Mouse (Mus musculus) forebrain, postnatal 0 days (tissue): ENCODE data around the gene Eps8l3. TPM values are rescaled to one million over a fixed set of nuclear protein-coding genes. Genes with fewer than 3 reads are reported as not detected.

ENCODE experiments used
- ATAC-seq: fragments of 200-750 bp; cut with Nextera tagmentation; 2 replicates; pipeline ENCODE4 v1.8.0; 2017; ENCODE audit warnings: mild to moderate bottlenecking, moderate library complexity
- DNase-seq: peaks from one replicate; pipeline ENCODE4 v3.0.0-alpha.2; 2015
- H3K27ac ChIP-seq: fragments of 300-500 bp; sonication (generic); 2 replicates; pipeline ENCODE4 v1.5.1; 2014; ENCODE audit warnings: low read depth, mild to moderate bottlenecking, antibody characterized with exemption, low read length, moderate library complexity, mixed read lengths
- H3K27me3 ChIP-seq: fragments of 300-500 bp; sonication (generic); 2 replicates; pipeline ENCODE4 v1.6.1; 2014; ENCODE audit warnings: mild to moderate bottlenecking, low read length, mixed read lengths; ENCODE audit not compliant: insufficient read depth
- H3K36me3 ChIP-seq: fragments of 300-500 bp; sonication (generic); 2 replicates; pipeline ENCODE4 v1.6.1; 2014; ENCODE audit warnings: mild to moderate bottlenecking, moderate library complexity; ENCODE audit not compliant: insufficient read depth
- H3K4me1 ChIP-seq: fragments of 300-500 bp; sonication (generic); 2 replicates; pipeline ENCODE4 v1.6.1; 2014; ENCODE audit warnings: antibody characterized with exemption; ENCODE audit not compliant: insufficient read depth
- H3K4me2 ChIP-seq: fragments of 300-500 bp; sonication (generic); 2 replicates; pipeline ENCODE4 v1.6.1; 2014; ENCODE audit warnings: low read depth, mild to moderate bottlenecking, moderate library complexity
- H3K4me3 ChIP-seq: fragments of 300-500 bp; sonication (generic); 2 replicates; pipeline ENCODE4 v1.5.1; 2014; ENCODE audit warnings: low read depth, low read length, mixed read lengths
- H3K9ac ChIP-seq: fragments of 300-500 bp; sonication (generic); 2 replicates; pipeline ENCODE4 v1.6.1; 2014; ENCODE audit warnings: mild to moderate bottlenecking
- H3K9me3 ChIP-seq: fragments of 300-500 bp; sonication (generic); 2 replicates; pipeline ENCODE4 v1.6.1; 2016; ENCODE audit warnings: low read length
- CTCF ChIP-seq: sonication (generic); IDR thresholded peaks from 2 replicates; pipeline ENCODE4 v1.5.1; 2016; ENCODE audit warnings: antibody characterized with exemption, control low read depth, low read depth
- WGBS: fragments of 180-500 bp; shearing (Covaris S2); extraction: QIAGEN DNeasy Blood & Tissue Kit; methylation state at CpG from one replicate; pipeline ENCODE4 v1.1.7; 2014; 5-methylcytosine and 5-hydroxymethylcytosine counted together
- polyA plus RNA-seq: library from polyadenylated mRNA; unstranded; fragments of >200 nt; fragmentation: Nextera tagmentation; extraction: Ambion mirVana; gene quantifications from 2 replicates; pipeline ENCODE4 v1.2.1, GENCODE M21; 2015
- total RNA-seq: library from RNA; depleted of rRNA; stranded (reverse); fragments of >200 nt; gene quantifications from 2 replicates; pipeline ENCODE4 v1.2.3, GENCODE M21; 2014; rRNA removed

The Eps8l3 gene
- total RNA-seq (not detected in 2 replicates), polyA plus RNA-seq (not detected in 2 replicates)

GRCm38 (mm10) chr3:107877005-107877404 lies at the start of gene Eps8l3:
Eps8l3 (plus strand) TSS chr3:107877229.
- no peaks in the 10 kb centered on the region for H3K4me1 ChIP-seq
- H3K4me3 ChIP-seq = no peak within 1 kb of the TSS
- ATAC-seq (no peak), DNase-seq (no peak)
- no peak within 1 kb of the TSS for H3K4me2 ChIP-seq
- H3K36me3 ChIP-seq = no peaks in the 10 kb centered on the region
- H3K9me3 ChIP-seq = no peaks in the 10 kb centered on the region
- H3K9ac ChIP-seq = no peak within 1 kb of the TSS
- WGBS = 88% methylated on average over 5 of the region's 5 CpGs
- H3K27me3 ChIP-seq = no peaks in the 10 kb centered on the region
- TF ChIP-seq CTCF = no peak
- no peak within 1 kb of the TSS for H3K27ac ChIP-seq

- no peak for TF ChIP-seq CTCF
- Histone ChIP-seq H3K4me2 (no peak overlapping the region), H3K27me3 (no peaks in the 10 kb centered on the region), H3K9ac (no peak overlapping the region), H3K4me3 (no peak overlapping the region), H3K36me3 (no peaks in the 10 kb centered on the region), H3K4me1 (no peaks in the 10 kb centered on the region), H3K27ac (no peak overlapping the region), H3K9me3 (no peaks in the 10 kb centered on the region)
- ATAC-seq (no peak), DNase-seq (no peak)
- WGBS = 91% methylated on average over 10 of the region's 10 CpGs
These were observed 49.1 kb upstream of the Eps8l3 start for GRCm38 (mm10) chr3:107827873-107828405.

DNA sequence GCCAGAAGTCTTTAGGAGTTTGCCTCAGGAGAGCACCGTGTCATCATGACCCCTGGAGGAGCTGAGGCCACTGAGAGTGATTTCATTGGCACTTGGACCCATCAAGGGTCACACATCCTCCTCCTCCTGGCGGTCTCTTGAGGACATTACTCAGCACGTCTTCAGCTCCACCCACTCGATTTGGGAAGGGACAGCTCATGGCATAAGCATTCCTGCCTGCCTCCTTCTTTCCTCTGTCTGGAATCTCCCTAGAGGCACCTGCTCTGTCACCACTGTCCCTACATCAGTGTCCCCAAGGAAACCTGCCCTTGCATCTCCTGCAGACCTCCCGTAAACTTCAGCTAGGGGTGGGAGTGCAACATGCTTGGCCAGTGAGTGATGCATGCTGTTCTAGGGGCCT lies 48.5 kb upstream of the Eps8l3 start:
- TF ChIP-seq CTCF = no peak

DNA sequence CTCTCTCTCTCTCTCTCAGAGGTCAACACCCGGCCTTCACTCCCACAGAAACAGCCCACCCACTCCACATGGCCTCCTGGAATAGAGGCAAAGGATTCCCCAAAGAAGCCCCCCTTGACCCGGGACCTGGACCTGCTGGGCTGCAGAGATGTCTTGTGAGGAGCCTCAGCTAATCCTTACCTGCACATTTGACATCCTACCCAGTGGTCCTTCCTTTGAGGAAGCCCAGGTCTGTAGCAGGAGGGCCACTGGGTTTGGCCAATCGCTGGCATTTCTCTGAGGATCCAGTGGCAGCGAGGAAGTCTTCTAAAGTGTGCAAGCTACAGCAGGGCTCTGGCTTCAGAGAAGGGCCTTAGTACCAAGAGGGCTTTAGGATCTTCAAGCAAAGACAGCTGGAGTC lies 48.0 kb upstream of the Eps8l3 start:
- 85% methylated on average over 4 of the region's 4 CpGs for WGBS
- DNase-seq (no peak), ATAC-seq (no peak)
- Histone ChIP-seq H3K4me2 (no peak overlapping the region), H3K27me3 (no peaks in the 10 kb centered on the region), H3K27ac (no peak overlapping the region), H3K4me3 (no peak overlapping the region), H3K9me3 (no peaks in the 10 kb centered on the region), H3K4me1 (peaks cover 4% of the 10 kb centered on the region; the same call in 1 of the 2 replicates), H3K9ac (no peak overlapping the region), H3K36me3 (no peaks in the 10 kb centered on the region)
- no peak for TF ChIP-seq CTCF

More for the DNA sequence above, 48.5 kb upstream of the Eps8l3 start:
- WGBS = 76% methylated on average over 5 of the region's 5 CpGs
- no peaks in the 10 kb centered on the region for H3K4me1 ChIP-seq
- no peaks in the 10 kb centered on the region for H3K9me3 ChIP-seq
- H3K36me3 ChIP-seq = no peaks in the 10 kb centered on the region
- no peak overlapping the region for H3K4me2 ChIP-seq
- H3K27ac ChIP-seq = no peak overlapping the region
- DNase-seq (no peak), ATAC-seq (no peak)
- H3K4me3 ChIP-seq = no peak overlapping the region
- no peaks in the 10 kb centered on the region for H3K27me3 ChIP-seq
- no peak overlapping the region for H3K9ac ChIP-seq

DNA sequence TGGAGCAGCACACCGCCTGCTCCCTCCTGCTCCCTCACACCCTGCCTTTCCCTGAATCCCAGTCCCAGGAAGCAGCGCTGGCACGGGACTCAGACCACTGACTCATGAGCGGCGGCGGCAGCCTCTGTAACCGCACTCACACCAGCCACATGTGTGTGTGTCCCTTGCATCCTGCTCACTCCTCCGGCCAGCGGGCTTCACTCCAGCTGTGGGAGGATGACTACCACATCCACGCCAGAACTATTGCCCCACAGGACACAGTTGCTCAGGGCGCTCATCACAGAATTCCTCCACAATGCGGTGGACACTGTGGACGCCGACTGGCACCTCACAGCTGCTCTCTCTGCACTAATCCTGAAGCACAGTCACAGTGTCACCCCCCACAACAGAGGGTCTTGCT lies 47.4 kb upstream of the Eps8l3 start:
- H3K9ac ChIP-seq = no peak overlapping the region
- peaks cover 10% of the 10 kb centered on the region; the same call in 1 of the 2 replicates for H3K4me1 ChIP-seq
- no peaks in the 10 kb centered on the region for H3K9me3 ChIP-seq
- no peak for ATAC-seq
- DNase-seq = no peak
- no peaks in the 10 kb centered on the region for H3K27me3 ChIP-seq
- H3K27ac ChIP-seq = no peak overlapping the region
- no peak overlapping the region for H3K4me2 ChIP-seq
- TF ChIP-seq CTCF = no peak
- WGBS = 80% methylated on average over 14 of the region's 14 CpGs
- H3K36me3 ChIP-seq = no peaks in the 10 kb centered on the region
- H3K4me3 ChIP-seq = no peak overlapping the region

DNA sequence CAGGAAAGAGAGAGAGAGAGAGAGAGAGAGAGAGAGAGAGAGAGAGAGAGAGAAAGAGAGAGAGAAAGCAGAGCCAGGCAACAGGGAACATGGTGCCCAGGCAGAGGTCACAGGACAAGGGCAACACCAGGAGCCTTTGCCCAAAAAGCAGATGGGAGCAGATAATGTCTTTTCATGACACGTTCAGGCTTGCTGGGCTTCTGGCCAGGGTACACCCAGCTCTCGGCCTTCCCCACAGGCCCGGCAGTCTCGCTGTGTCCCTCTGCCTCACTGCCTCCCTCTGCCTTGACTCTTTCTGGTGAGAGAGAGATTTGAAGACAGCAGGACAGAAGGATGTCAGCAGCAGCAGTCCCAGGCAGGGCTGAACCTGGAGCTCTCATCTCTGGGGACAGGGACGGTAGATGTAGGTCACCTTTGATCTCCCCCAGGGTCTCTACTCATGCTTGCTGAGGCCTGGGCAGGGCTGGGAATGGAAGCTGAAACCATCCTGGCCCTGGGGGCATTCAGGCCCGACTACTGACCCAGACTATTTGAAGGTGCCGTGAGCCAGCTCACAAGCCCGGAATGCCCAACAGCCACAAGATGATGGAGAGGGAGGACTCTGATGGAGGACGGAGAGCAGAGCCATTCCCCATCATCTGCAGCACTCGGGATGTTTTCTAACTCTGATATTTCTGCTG lies 45.0 kb upstream of the Eps8l3 start:
- H3K4me3 ChIP-seq = no peak overlapping the region
- 58% methylated on average over 10 of the region's 10 CpGs for WGBS
- no peaks in the 10 kb centered on the region for H3K36me3 ChIP-seq
- H3K4me2 ChIP-seq = no peak overlapping the region
- no peak overlapping the region for H3K9ac ChIP-seq
- H3K27me3 ChIP-seq = no peaks in the 10 kb centered on the region
- no peak for DNase-seq
- no peak for TF ChIP-seq CTCF
- H3K27ac ChIP-seq = no peak overlapping the region
- no peaks in the 10 kb centered on the region for H3K9me3 ChIP-seq
- no peak for ATAC-seq
- peaks cover 11% of the 10 kb centered on the region; the same call in 1 of the 2 replicates for H3K4me1 ChIP-seq

DNA sequence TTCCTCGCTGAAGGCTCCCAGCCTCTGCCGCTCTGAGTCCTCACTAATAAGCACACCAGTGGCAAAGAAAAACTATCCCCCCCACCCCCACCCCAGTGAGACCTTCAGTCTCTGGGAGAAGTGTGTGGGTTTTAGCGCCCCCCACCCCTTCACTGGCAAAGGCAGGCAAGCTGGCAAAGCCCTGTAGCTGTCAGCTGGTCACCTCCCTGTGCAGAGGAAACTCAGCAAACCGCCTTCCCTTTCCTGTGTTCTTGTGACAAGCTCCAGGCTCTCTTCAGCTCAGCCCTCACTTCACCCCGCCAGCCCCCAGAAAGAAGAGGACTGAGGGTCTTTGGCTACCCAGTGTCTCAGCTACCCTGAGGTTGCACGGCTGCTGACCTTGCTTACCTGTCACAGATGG lies 44.4 kb upstream of the Eps8l3 start:
- no peak overlapping the region for H3K27ac ChIP-seq
- H3K9ac ChIP-seq = no peak overlapping the region
- H3K36me3 ChIP-seq = no peaks in the 10 kb centered on the region
- WGBS = 62% methylated on average over 6 of the region's 6 CpGs
- H3K4me3 ChIP-seq = no peak overlapping the region
- ATAC-seq (peak; percentile 11; the same call in 1 of the 2 replicates), DNase-seq (no peak)
- H3K4me1 ChIP-seq = peaks cover 11% of the 10 kb centered on the region; the same call in 1 of the 2 replicates
- TF ChIP-seq CTCF = no peak
- no peak overlapping the region for H3K4me2 ChIP-seq
- H3K27me3 ChIP-seq = no peaks in the 10 kb centered on the region
- H3K9me3 ChIP-seq = no peaks in the 10 kb centered on the region
